Mouse (Mus musculus) kidney, adult 2 months (tissue): ENCODE measurements around the gene Zfhx2. TPM values are rescaled to one million over a fixed set of nuclear protein-coding genes. Genes with fewer than 3 reads are reported as not detected.

Source experiments
- DNase-seq: peaks from one replicate; pipeline ENCODE4 v3.0.0; 2021
- H3K27ac ChIP-seq: fragments of 200-500 bp; 2 replicates; pipeline ENCODE4 v1.5.1; 2012; ENCODE audit warnings: low read depth, low read length, control low read depth, inconsistent platforms; ENCODE audit not compliant: insufficient read depth
- H3K27me3 ChIP-seq: fragments of 200-500 bp; replicated peaks from 2 replicates; pipeline ENCODE4 v1.6.1; 2012; ENCODE audit warnings: mild to moderate bottlenecking, moderate library complexity, low read length, inconsistent platforms; ENCODE audit not compliant: control insufficient read depth, insufficient read depth
- H3K36me3 ChIP-seq: fragments of 200-500 bp; 2 replicates; pipeline ENCODE4 v1.6.1; 2012; ENCODE audit warnings: mild to moderate bottlenecking, moderate library complexity, low read length, inconsistent platforms; ENCODE audit not compliant: control insufficient read depth, insufficient read depth
- H3K4me1 ChIP-seq: fragments of 200-500 bp; 2 replicates; pipeline ENCODE4 v1.6.1; 2011; ENCODE audit warnings: low read length; ENCODE audit not compliant: control insufficient read depth, insufficient read depth
- H3K4me3 ChIP-seq: fragments of 200-500 bp; 2 replicates; pipeline ENCODE4 v1.5.1; 2011; ENCODE audit warnings: mild to moderate bottlenecking, low read depth, low read length, control low read depth; ENCODE audit not compliant: insufficient read depth
- CTCF ChIP-seq: fragments of 200-500 bp; conservative IDR thresholded peaks from 2 replicates; pipeline ENCODE4 v1.5.1; 2011; ENCODE audit warnings: low read depth, mild to moderate bottlenecking, control low read depth, low read length, moderate library complexity, mixed read lengths; ENCODE audit not compliant: insufficient read depth, insufficient read length
- POLR2A ChIP-seq: fragments of 200-500 bp; IDR thresholded peaks from one replicate; pipeline ENCODE4 v1.6.1; 2011; ENCODE audit warnings: low read depth, low read length, control low read depth
- WGBS: fragments of 180-500 bp; shearing (Covaris S2); methylation state at CpG from one replicate; pipeline ENCODE4 v1.1.7; 2018; 5-methylcytosine and 5-hydroxymethylcytosine counted together
- polyA plus RNA-seq: library from polyadenylated mRNA; depleted of rRNA; stranded (reverse); fragments of >200 nt; gene quantifications from 2 replicates; pipeline ENCODE4 v1.2.3, GENCODE M21; 2012; rRNA removed

Zfhx2 gene
- polyA plus RNA-seq: 2.1 TPM in 2 replicates

DNA sequence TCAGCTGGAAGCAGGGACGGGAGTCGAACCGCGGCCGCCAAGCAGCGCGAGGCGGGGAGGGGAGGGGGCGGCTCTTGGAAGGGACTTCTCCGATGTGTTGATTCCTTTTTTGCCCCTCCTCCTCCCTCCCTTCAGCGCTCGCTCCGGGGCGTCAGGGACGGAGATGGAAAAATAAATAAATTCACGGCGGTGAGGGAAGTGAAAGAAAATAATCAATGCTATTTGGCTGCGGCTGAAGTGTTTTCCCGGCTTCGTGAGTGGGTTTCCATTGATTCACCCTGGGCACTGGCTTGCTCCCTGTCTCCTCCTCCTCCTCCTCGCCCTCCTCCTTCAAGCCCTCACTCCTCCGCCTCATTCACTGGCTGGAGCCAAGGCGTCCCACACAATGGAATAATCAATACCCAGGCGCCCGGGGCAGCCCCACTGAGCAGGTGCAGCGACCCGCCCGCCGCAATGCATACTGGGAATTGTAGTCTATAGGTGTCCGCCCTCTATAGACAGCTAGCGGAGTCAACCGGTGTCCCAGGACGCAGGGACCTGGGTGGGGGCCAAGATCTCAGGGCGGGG, at the start of gene Zfhx2:
TSS of gene Zfhx2 (minus strand) at position 314 of the 567 bp plus-strand sequence.
- WGBS: under 1% methylated on average over 34 of the region's 34 CpGs
- H3K4me1 ChIP-seq: peaks cover 7% of the 10 kb centered on the region; the same call in 1 of the 2 replicates
- H3K4me3 ChIP-seq: peak within 1 kb of the TSS; percentile 58
- no peaks in the 10 kb centered on the region for H3K36me3 ChIP-seq
- peak within 1 kb of the TSS; percentile 42; the same call in 1 of the 2 replicates for H3K27ac ChIP-seq
- peak; percentile 97 for DNase-seq
- no peaks in the 10 kb centered on the region for H3K27me3 ChIP-seq
- TF ChIP-seq CTCF (0 out of 2 replicates have a peak, but pooled peaks have one; percentile 5), POLR2A (no peak)

DNA sequence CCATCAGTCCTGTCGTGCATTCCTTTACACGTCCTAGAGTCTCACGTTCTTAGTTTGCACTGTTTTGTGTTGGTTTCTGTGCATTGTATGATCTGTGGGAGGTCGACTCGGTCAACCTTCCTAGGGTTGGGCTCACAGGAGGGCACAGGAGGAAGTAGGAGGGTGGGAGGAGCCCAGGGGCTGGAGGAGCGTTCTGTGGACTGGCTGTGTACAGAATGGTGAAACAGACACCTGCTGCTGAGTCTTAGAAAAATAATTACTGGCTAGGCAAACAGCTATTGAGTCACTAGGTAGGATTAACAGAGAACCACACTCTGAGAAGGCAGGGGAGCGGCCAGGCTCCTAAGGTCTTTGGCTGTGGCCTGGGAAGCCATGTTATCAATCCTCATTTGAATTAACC, 47.2 kb upstream of the Zfhx2 start:
- Histone ChIP-seq H3K4me3 (no peak overlapping the region), H3K27me3 (no peaks in the 10 kb centered on the region), H3K36me3 (no peaks in the 10 kb centered on the region), H3K4me1 (no peaks in the 10 kb centered on the region), H3K27ac (no peak overlapping the region)
- DNase-seq: no peak
- no peak for TF ChIP-seq POLR2A
- TF ChIP-seq CTCF: no peak
- 45% methylated on average over 7 of the region's 7 CpGs for WGBS

DNA sequence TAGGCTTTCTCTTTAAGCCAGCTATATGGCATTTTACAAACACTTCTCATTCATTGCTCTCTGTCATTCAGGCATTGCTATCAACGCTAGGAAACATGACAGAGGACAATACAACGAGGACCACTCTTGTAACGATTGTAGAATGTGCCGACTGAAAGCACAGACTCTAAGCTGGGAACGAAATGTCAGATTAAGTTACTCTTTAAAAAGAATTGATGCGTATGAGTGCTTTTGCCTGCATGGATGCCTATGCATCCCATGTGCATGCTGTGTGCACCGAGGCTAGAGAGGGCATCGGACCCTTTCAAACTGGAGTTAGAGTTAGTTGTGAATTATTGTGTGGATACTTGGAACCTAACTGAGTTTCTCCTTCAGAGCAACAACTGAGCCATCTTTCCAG, 43.6 kb upstream of the Zfhx2 start:
- 36% methylated on average over 8 of the region's 8 CpGs for WGBS
- TF ChIP-seq CTCF (no peak), POLR2A (no peak)

DNA sequence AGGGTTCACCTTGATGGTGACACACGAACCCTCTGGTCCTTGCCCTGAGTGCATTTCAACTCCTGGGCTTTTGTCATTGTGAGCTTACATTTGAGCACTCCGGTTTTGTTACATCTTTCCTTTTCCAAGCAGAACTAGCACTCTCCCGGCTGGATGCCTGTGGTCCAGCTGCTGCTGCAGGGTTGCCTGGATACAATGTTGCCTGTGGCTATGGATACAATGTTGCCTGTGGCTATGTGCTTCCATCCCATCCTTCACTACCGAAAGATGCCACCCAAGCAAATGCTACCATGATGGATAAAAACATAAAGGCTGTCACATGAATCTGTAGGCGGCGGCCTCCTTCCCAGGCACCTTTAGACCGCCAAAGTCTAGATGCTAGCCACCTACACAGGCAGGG, 34.4 kb upstream of the Zfhx2 start:
- WGBS: 89% methylated on average over 7 of the region's 7 CpGs
- TF ChIP-seq POLR2A: no peak
- TF ChIP-seq CTCF: no peak

More for the DNA sequence above, 43.6 kb upstream of the Zfhx2 start:
- no peak overlapping the region for H3K27ac ChIP-seq
- no peaks in the 10 kb centered on the region for H3K4me1 ChIP-seq
- no peak overlapping the region for H3K4me3 ChIP-seq
- DNase-seq: no peak
- H3K36me3 ChIP-seq: no peaks in the 10 kb centered on the region
- H3K27me3 ChIP-seq: no peaks in the 10 kb centered on the region

DNA sequence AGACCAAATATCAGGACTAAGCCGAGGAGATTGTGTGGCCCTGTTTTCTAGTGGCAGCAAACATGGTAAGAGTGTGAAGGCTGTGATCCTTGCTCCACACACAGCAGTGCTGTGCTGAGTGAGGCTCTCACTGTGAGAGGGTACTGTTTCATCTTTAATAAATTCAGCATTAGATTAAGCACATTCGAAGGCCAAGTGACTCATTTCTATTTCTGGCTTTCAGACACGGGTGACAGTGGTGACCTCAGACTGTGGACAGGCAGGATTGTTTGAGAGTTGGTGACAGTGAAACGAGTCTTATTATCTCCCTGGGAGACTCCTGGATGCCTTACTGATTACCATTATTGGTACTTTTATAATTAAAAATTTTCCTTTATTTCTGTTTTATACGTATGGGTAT, 33.6 kb upstream of the Zfhx2 start:
- no peaks in the 10 kb centered on the region for H3K36me3 ChIP-seq
- no peak for DNase-seq
- 80% methylated on average over 5 of the region's 5 CpGs for WGBS
- TF ChIP-seq CTCF (no peak), POLR2A (no peak)
- no peak overlapping the region for H3K27ac ChIP-seq
- no peaks in the 10 kb centered on the region for H3K27me3 ChIP-seq
- no peak overlapping the region for H3K4me3 ChIP-seq
- no peaks in the 10 kb centered on the region for H3K4me1 ChIP-seq

More for the DNA sequence above, 34.4 kb upstream of the Zfhx2 start:
- no peaks in the 10 kb centered on the region for H3K4me1 ChIP-seq
- no peaks in the 10 kb centered on the region for H3K36me3 ChIP-seq
- no peak for DNase-seq
- H3K27me3 ChIP-seq: no peaks in the 10 kb centered on the region
- no peak overlapping the region for H3K4me3 ChIP-seq
- H3K27ac ChIP-seq: no peak overlapping the region

DNA sequence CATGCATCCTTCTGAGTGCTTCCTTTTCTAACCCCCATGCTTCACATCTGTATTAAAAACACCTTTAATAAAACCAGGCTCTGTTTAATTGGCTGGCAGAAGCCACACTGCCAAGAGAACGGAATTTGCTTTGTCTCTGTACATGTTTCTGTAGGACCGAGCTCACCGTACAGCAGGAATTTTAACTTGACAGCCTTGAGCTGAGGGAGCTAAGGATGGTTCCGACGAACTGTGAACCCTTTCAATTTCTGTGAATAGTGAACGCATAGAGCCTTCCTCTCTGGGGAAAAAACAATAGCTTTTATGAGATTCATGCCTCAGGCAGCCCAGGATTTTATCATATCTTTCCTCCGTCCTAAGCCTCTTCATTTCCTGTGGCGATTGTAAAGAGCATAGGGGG, 30.2 kb upstream of the Zfhx2 start:
- no peaks in the 10 kb centered on the region for H3K27me3 ChIP-seq
- no peak overlapping the region for H3K4me3 ChIP-seq
- TF ChIP-seq CTCF (no peak), POLR2A (no peak)
- 42% methylated on average over 8 of the region's 8 CpGs for WGBS
- H3K4me1 ChIP-seq: no peaks in the 10 kb centered on the region
- no peaks in the 10 kb centered on the region for H3K36me3 ChIP-seq
- DNase-seq: no peak
- no peak overlapping the region for H3K27ac ChIP-seq

DNA sequence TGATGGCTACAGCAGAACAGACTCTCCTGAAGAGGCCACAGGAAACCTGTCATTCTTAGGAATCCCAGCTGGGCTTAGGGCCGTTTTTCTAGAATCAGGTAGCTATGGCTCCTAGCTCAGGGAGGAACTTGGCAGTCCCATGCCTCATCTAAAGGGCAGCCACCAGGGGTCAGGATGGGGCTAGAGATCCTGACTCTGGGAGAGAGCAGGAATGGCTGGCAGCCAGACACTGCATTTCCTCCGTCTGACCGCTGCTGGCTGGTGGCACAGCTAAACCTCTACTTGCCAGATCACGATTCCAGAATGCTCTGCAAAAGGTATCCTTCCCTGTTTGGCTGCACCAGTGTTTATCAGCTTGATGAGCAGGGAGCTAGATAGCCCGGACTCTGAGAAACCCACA, 29.8 kb upstream of the Zfhx2 start:
- Histone ChIP-seq H3K36me3 (no peaks in the 10 kb centered on the region), H3K27ac (no peak overlapping the region), H3K4me1 (no peaks in the 10 kb centered on the region), H3K27me3 (no peaks in the 10 kb centered on the region), H3K4me3 (no peak overlapping the region)
- TF ChIP-seq POLR2A (no peak), CTCF (peak; percentile 96)
- 4% methylated on average over 5 of the region's 5 CpGs for WGBS
- DNase-seq: peak; percentile 87
